Mouse (Mus musculus): Measurements from ENCODE around the gene Mmp9. TPM values are rescaled to one million over a fixed set of nuclear protein-coding genes. Genes with fewer than 3 reads are reported as not detected.

The Mmp9 gene
- total RNA-seq, 2 experiments from 2014 or later: 0.43 to 0.85 TPM

DNA sequence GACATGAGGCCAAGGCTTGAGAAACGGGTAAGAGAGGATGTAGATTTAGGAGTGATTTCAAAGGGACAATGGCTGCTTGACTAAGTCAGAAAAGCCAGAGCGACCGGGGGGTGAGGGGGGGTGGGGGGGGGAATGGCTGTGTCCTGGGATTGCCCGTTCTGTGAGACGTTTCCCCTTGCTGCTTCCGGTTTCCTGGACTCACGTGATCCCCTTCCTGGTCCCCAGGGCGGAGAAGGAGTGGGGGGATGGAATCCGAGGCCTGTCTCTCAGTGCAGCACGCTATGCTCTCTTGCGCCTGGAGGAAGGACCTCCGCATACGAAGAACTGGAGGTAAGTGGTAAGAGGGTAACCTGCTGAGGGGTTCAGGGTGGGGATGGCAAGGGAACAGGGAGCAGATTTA, 48.2 kb downstream of the Mmp9 start:
- no peak for DNase-seq (ENCODE audit: low spot score)

DNA sequence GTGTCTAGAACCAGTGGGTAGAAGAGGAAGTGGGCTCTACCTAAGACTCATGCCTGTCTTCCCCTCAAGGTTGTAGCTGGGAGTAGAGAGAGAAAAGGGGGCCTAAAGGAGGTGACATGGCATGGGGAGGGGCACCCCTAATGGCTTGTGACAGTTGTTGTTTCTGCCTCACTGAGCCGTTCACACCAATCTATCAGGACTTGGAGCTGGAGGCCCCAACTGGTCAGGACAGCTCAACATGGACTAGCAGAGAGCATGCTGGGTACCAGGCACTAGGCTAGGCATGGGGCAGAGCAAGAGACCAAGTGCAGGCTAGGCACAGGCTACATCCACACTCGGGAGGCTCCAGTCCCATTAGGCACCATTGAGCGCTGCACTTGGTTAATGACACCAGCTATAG, 50.5 kb downstream of the Mmp9 start:
- no peak for DNase-seq (ENCODE audit: low spot score)

DNA sequence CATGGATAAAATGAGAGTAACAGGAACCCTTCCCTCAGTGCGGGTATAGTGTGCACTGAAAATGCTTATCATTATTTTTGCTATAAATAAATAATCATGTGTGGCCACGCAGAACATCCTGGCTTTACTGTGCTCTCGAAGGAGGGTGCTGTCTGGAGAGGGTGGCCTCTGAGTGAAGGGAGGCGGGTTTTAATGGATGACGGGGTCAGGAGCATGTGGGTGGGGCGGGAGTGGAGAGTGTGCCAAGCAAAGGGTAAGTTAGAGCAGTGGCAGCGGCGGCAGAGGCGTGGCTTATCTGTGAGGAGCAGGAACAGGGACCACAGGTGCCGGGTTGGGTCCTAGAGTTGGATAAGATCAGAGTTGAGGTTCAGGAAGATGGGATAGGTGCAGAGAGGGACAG, 51.2 kb downstream of the Mmp9 start:
- DNase-seq (ENCODE audit: low spot score): no peak

DNA sequence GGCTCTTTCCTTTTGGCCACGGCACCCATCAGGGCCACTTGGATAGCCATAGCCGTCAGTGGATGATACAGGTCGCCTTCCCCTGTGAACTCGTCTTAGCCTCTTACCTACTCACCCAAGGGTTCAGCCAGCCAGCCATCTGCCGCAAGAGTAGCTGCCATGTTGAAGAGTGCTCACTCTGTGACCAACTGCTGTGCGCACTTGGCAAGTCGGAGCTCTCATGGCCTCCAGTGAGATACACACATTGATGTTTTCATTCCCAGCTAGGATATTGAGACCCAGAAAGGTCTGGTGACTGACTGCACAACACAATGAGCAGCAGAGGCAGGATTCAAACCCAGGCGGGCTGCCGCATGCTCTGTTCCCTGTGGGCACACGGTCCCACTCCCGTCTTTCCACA, 53.6 kb downstream of the Mmp9 start:
- DNase-seq (ENCODE audit: low spot score): no peak

DNA sequence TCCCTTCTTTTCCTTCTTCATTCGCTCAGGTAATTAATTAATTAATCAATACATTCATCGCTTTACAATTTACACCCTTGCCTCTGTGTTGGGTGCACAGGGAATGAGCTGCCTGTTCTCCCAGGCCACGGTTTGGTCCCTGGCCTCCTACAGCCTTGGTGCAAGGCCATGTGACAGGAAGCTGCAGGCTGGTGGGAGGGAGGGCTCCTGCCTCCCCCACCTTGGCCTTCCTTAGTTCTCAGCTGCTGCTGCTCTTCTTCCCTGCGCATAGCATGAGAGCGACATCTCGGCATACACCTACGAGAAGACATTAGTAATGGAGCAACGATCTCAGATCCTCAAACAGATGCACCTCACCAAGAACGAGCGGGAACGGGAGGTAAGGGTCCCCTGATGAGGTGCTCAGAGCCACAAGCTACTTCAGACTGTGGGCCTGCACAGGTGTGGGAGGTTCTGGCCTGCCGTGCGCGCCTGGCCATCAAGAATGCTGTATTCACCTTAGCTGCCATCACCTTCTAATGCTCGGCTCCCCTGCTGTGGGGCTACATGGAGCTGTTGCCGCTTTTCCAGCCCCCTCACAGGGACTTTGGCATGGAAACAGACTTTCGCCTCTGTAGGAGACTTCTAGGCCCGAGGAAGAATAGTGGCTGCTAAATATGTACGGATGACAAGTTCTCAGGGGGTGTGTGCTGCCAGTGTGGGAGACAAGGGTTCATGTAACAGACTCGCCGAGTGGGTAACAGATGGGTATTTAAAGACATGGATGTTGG, 54.3 kb downstream of the Mmp9 start:
- no peak for DNase-seq (ENCODE audit: low spot score)

DNA sequence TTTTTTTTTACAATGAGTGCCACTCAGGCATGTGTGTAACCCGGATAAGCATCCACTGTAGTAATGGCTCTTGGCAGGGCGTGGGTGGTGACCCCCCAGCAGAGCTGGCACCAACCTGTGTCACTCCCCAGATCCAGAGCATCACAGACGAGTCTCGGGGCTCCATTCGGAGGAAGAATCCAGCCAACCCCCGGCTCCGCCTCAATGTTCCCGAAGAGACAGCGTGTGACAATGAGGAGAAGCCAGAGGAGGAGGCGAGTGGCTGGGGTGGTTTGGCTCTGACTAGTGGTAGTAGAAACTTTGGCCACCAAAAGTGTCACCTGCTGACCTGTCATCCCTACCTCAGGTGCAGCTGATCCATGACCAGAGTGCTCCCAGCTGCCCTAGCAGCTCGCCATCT, 55.4 kb downstream of the Mmp9 start:
- DNase-seq (ENCODE audit: low spot score): no peak

DNA sequence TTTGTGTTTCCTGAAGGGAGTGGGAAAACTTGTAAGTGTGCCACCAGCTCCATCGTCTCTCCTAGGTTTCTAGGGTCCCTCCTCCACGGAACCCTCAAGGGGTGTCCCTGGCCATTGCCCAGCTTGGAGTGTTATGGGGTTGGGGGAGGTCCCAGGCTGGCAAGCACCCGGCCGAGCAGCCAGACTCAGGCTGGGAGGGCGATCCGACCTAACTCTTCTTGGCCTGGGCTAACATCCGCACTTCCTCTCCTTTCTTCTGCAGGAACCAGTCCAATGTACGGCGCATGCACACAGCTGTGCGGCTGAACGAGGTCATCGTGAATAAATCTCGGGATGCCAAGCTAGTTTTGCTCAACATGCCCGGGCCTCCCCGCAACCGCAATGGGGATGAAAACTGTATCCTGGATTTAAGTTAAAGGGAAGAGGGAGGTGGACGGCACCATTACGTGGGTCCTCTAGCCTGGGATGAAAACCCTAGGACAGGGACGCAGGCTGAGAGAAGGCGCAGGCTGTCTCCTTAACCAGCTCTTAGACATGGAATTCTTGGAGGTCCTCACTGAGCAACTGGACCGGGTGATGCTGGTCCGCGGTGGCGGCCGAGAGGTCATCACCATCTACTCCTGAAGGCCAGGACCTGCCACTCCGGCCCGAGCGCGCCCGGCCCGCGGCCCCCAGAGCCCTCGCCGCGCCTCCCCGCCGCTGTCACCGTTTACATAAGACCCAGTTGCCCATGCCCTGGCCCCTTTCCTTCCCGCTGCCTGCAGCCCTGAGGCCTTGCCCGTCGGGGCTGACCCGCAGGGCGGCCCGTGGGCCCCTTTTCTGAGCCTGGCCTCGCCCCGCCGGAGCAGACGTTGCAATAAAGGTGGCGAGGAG, 56.5 kb downstream of the Mmp9 start:
- DNase-seq (ENCODE audit: low spot score): no peak

DNA sequence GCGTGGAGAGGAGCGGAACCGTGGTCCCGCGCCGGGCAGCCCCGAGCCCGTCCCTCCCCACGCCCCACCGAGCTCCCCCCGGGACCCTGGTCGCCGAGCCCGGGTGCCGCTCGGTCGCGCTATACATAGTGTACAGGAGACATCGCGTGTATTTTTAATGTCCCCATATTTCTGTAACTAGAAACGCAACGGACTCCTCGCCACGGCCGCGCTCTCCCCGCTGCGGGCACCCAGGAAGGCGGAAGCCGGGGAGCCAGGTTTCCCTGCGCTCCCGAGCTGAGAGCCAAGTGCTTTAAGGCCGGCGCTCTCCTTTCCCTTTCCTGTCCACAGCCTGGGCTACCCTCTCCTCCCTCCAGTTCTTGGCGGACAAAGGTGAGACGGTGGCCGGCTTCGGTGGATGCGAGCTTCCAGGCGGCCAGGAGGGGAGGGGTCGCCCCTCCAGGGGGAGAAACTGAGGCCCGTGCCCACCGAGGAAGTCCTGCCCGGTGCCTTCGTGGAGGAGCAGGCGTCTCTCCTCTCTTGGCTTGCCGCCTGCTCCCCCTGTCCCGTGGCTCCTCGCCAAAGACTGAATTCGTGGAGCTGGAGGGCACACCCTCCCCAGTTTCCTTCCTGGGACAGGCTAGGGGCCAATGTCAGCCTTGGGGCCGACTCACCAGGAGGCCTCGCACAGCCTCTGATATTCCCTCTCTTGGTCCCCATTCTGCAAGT, 57.3 kb downstream of the Mmp9 start:
- DNase-seq (ENCODE audit: low spot score): no peak

DNA sequence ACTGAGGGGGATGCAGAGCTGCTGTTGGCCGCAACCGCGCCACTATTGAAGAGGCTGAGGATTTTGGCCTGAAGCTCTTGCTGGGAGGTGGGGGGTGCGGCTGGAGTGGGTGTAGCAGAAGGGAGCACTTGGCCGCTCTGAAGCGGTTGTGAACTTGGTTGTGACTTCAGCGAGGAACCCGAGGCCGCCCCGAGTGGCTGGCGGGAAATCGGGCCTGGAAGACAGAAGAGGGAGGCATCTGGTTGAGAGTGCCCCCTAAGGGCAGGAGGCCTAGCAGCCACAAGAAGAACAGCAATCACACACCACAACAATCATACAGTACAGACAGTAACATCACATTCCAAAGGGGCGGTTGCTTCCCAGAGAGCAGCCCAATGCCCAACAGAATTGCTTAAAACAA, 61.4 kb downstream of the Mmp9 start:
- DNase-seq (ENCODE audit: low spot score): no peak

DNA sequence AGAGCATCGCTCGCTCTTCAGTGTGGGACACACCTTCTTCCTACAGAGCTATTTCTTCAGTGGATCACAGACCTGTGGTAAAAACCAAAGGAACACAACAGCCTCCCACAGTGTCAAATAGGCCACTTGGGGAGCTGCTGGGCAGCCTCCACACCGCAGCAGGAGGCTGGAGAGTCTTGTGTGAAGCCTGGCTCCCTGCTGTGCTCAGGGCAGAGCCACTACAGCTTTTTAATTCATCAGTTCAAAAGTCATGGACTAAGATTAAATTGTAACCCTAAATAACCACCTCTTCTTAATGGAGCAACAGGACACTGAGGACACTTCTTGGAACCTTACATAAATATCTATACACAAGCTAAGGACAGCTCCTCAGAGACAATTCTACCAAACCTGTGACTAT, 62.5 kb downstream of the Mmp9 start:
- no peak for DNase-seq (ENCODE audit: low spot score)

DNA sequence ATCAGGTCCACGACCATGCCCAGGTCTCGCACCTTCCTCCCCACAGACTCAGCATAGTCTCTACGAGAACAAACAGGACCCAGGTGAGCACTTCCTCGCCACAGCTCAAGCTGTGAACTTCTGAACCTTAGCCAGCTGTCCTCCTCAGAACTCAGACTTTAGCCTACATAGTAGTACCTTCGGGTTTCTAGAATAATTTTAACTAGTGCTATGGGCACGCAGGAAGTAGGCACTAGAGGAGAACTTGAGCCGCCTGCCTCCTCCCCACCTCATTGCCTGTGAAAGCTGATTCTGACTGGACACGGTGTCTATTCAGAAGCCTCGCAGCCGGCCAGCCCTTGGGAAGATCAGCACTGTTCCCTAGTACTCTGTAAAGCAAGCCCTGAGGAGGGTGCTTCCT, 63.7 kb downstream of the Mmp9 start:
- no peak for DNase-seq (ENCODE audit: low spot score)

Other genes with a start within 250 kb of the Mmp9 start
- not detected for gene Spint4, start 242.3 kb upstream of the Mmp9 start, total RNA-seq (2021)
- gene Spint5, start 225.5 kb upstream of the Mmp9 start, total RNA-seq (2021): not detected
- gene Wfdc3, start 194.8 kb upstream of the Mmp9 start, total RNA-seq (2021): not detected
- gene Dnttip1, start 194.8 kb upstream of the Mmp9 start, total RNA-seq (2021): 10 to 100 TPM; 15.7 to 20.7 TPM
- under 1 TPM; 0.41 to 0.50 TPM for gene Ube2c, start 170.9 kb upstream of the Mmp9 start, total RNA-seq (2021)
- over 10,000 TPM; 18,106 to 19,583 TPM for gene Tnnc2, start 160.8 kb upstream of the Mmp9 start, total RNA-seq (2021)
- gene Snx21, start 155.0 kb upstream of the Mmp9 start, total RNA-seq (2021): 10 to 100 TPM; 20.0 to 24.3 TPM
- gene Acot8, start 135.9 kb upstream of the Mmp9 start, total RNA-seq (2021): 1 to 10 TPM; 8.0 to 8.2 TPM
- gene Zswim3, start 135.7 kb upstream of the Mmp9 start, total RNA-seq (2021): 1 to 10 TPM; 1.5 TPM
- 1 to 10 TPM; 5.6 to 5.8 TPM for gene Zswim1, start 118.1 kb upstream of the Mmp9 start, total RNA-seq (2021)
- not detected for gene Spata25, start 112.2 kb upstream of the Mmp9 start, total RNA-seq (2021)
- 10 to 100 TPM; 51.3 to 55.9 TPM for gene Ctsa, start 107.9 kb upstream of the Mmp9 start, total RNA-seq (2021)
- 10 to 100 TPM; 37.2 to 41.0 TPM for gene Neurl2, start 107.3 kb upstream of the Mmp9 start, total RNA-seq (2021)
- gene Pltp, start 83.1 kb upstream of the Mmp9 start, total RNA-seq (2021): 10 to 100 TPM; 12.5 to 21.8 TPM
- gene Pcif1, start 61.5 kb upstream of the Mmp9 start, total RNA-seq (2021): 10 to 100 TPM; 26.3 to 28.6 TPM
- gene Zfp335, start 29.0 kb upstream of the Mmp9 start, total RNA-seq (2021): 1 to 10 TPM; 7.4 to 8.4 TPM
- gene Slc12a5, start 20.0 kb downstream of the Mmp9 start, total RNA-seq (2021): under 1 TPM; 0.40 to 0.55 TPM
- 10 to 100 TPM; 11.1 to 11.7 TPM for gene Ncoa5, start 94.1 kb downstream of the Mmp9 start, total RNA-seq (2021)
- gene Cd40, start 114.8 kb downstream of the Mmp9 start, total RNA-seq (2021): under 1 TPM; 0.28 to 0.41 TPM
- not detected for gene 1700025C18Rik, start 150.0 kb downstream of the Mmp9 start, total RNA-seq (2021)

Measured in gastrocnemius, adult 18-20 months (tissue).